Mouse (Mus musculus) adrenal gland, postnatal 4 days (tissue): Measurements from ENCODE around the gene Sec14l3. TPM values are rescaled to one million over a fixed set of nuclear protein-coding genes. Genes with fewer than 3 reads are reported as not detected.
"Not testable (repeated sequence)": the region's sequence is repeated elsewhere in the genome, so short reads cannot be mapped to it uniquely, and the experiment has no call there.

Experiments used
- DNase-seq, 2 experiments: peaks; one replicate each; pipeline ENCODE4 v3.0.0; 2021 to 2022; ENCODE audit warnings: low spot score in 2 of 2, mixed read lengths in 2 of 2
- total RNA-seq, 2 experiments: library from RNA; stranded (reverse); gene quantifications; 2 replicates each; pipeline ENCODE4 v1.2.3; 2021

Gene Sec14l3
- total RNA-seq, 2 experiments from 2014 or later = 0.51 to 0.59 TPM

- DNase-seq = no peak
These were observed 34.8 kb downstream of the Sec14l3 start for GRCm38 (mm10) chr11:4099447-4099846.

- no peak for DNase-seq
These were observed 37.2 kb downstream of the Sec14l3 start for GRCm38 (mm10) chr11:4101851-4102250.

GRCm38 (mm10) chr11:4103522-4103921 is 38.9 kb downstream of the Sec14l3 start:
- DNase-seq = no peak

- no peak for DNase-seq
These were observed 40.3 kb downstream of the Sec14l3 start for GRCm38 (mm10) chr11:4104989-4105388.

GRCm38 (mm10) chr11:4105444-4105843 is 40.8 kb downstream of the Sec14l3 start:
- DNase-seq = no peak

GRCm38 (mm10) chr11:4107901-4108300 is 43.3 kb downstream of the Sec14l3 start:
- DNase-seq = not testable (repeated sequence)

- DNase-seq = no peak
These were observed 44.0 kb downstream of the Sec14l3 start for GRCm38 (mm10) chr11:4108691-4109090.

- no peak for DNase-seq
These were observed 47.4 kb downstream of the Sec14l3 start for GRCm38 (mm10) chr11:4112033-4112432.

- no peak for DNase-seq
These were observed 48.2 kb downstream of the Sec14l3 start for GRCm38 (mm10) chr11:4112861-4113260.

- no peak for DNase-seq
These were observed 48.9 kb downstream of the Sec14l3 start for GRCm38 (mm10) chr11:4113496-4113895.

GRCm38 (mm10) chr11:4113970-4114369 is 49.3 kb downstream of the Sec14l3 start:
- DNase-seq = no peak

- DNase-seq = not testable (repeated sequence)
These were observed 49.9 kb downstream of the Sec14l3 start for GRCm38 (mm10) chr11:4114541-4114940.

- DNase-seq = no peak
These were observed 50.8 kb downstream of the Sec14l3 start for GRCm38 (mm10) chr11:4115407-4115806.

- no peak for DNase-seq
These were observed 52.0 kb downstream of the Sec14l3 start for GRCm38 (mm10) chr11:4116458-4117141.

- DNase-seq = no peak
These were observed 52.9 kb downstream of the Sec14l3 start for GRCm38 (mm10) chr11:4117372-4118071.

- DNase-seq = no peak
These were observed 53.7 kb downstream of the Sec14l3 start for GRCm38 (mm10) chr11:4118081-4118921.

GRCm38 (mm10) chr11:4119635-4120034 is 55.0 kb downstream of the Sec14l3 start:
- no peak for DNase-seq

- DNase-seq = no peak
These were observed 57.0 kb downstream of the Sec14l3 start for GRCm38 (mm10) chr11:4121691-4122090.

GRCm38 (mm10) chr11:4122226-4122625 is 57.6 kb downstream of the Sec14l3 start:
- no peak for DNase-seq

- no peak for DNase-seq
These were observed 58.3 kb downstream of the Sec14l3 start, which contains the start of gene Sec14l2 for GRCm38 (mm10) chr11:4122742-4123579. Gene Sec14l2 (minus strand): TSS chr11:4123415.

GRCm38 (mm10) chr11:4123922-4124321 is 59.3 kb downstream of the Sec14l3 start:
- no peak for DNase-seq
